Mouse (Mus musculus): ENCODE data around the gene Nfkbib. TPM values are rescaled to one million over a fixed set of nuclear protein-coding genes. Genes with fewer than 3 reads are reported as not detected.

The Nfkbib gene
- polyA plus RNA-seq, 1 experiment, result 134 TPM

DNA sequence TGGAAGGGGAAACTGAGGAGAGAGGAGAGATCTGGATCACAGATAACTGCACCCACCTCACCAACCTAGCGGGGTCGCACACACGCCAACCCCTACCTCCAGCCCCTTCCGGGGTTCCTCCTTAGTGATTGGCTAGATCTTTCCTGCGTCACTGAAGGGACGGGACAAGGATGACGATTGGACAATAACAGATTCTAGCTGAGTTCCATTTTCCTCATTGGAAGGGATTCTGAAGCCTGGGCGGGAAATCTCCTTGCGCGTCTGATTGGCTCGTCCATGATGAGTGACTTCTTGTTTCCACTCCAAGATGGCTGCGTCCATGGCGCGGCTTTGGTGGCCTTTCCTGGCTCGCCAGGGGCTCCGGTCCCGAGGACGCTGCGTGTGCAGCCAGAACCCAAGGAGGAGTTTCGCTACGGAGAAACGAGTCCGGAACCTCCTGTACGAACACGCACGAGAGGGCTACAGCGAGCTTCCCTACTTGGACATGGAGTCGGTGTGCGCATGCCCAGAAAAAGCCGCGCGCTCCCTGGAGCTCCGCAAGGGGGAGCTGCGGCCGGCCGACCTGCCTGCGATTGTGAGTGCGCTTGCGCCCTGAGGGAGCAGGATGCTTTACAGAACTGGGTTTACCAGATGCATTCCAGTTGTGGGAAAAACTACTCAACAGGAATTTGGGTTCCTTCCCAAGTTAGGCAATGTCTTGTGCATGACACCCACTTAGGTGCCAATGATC lies 25.4 kb downstream of the Nfkbib start, which contains the start of the genes Mrps12 and Sars2:
Mrps12 (minus strand) TSS at position 112 of the 730 bp plus-strand sequence.
Sars2 (plus strand) TSS at position 284 of the 730 bp plus-strand sequence.
- peak within 1 kb of the TSS; percentile 100 for H3K4me3 ChIP-seq (ENCODE audit: control insufficient read depth, low read depth, low read length)
- peak; percentile 82; the same call in 1 of the 2 replicates for TF ChIP-seq POLR2A (IDR thresholded peaks at IDR 0.05; ENCODE audit: control insufficient read depth, low read depth, low read length)
- TF ChIP-seq CTCF (IDR thresholded peaks at IDR 0.05; ENCODE audit: control insufficient read depth, insufficient read depth, insufficient replicate concordance, low read depth, low read length), result peak; percentile 66; the same call in 1 of the 2 replicates
- H3K36me3 ChIP-seq (ENCODE audit: control insufficient read depth, insufficient read depth, low read length), result no peaks in the 10 kb centered on the region
- H3K27ac ChIP-seq (ENCODE audit: control insufficient read depth, insufficient read depth, low read depth, low read length), result peak within 1 kb of the TSS; percentile 99
- no peaks in the 10 kb centered on the region for H3K27me3 ChIP-seq (ENCODE audit: control insufficient read depth, insufficient read depth, low read length)
- H3K4me1 ChIP-seq (ENCODE audit: control insufficient read depth, insufficient read depth, low read length), result peaks cover 9% of the 10 kb centered on the region

- H3K4me3 ChIP-seq (ENCODE audit: control insufficient read depth, low read depth, low read length), result peak overlapping the region; percentile 100
- H3K36me3 ChIP-seq (ENCODE audit: control insufficient read depth, insufficient read depth, low read length), result no peaks in the 10 kb centered on the region
- peak overlapping the region; percentile 99 for H3K27ac ChIP-seq (ENCODE audit: control insufficient read depth, insufficient read depth, low read depth, low read length)
- H3K27me3 ChIP-seq (ENCODE audit: control insufficient read depth, insufficient read depth, low read length), result no peaks in the 10 kb centered on the region
- H3K4me1 ChIP-seq (ENCODE audit: control insufficient read depth, insufficient read depth, low read length), result peaks cover 9% of the 10 kb centered on the region
- TF ChIP-seq POLR2A (IDR thresholded peaks at IDR 0.05; ENCODE audit: control insufficient read depth, low read depth, low read length) (no peak), CTCF (IDR thresholded peaks at IDR 0.05; ENCODE audit: control insufficient read depth, insufficient read depth, insufficient replicate concordance, low read depth, low read length) (no peak)
These were observed 26.0 kb downstream of the Nfkbib start for GRCm38 (mm10) chr7:28741368-28741708.

GRCm38 (mm10) chr7:28740949-28741348 lies 26.4 kb downstream of the Nfkbib start:
- peaks cover 9% of the 10 kb centered on the region for H3K4me1 ChIP-seq (ENCODE audit: control insufficient read depth, insufficient read depth, low read length)
- no peaks in the 10 kb centered on the region for H3K27me3 ChIP-seq (ENCODE audit: control insufficient read depth, insufficient read depth, low read length)
- TF ChIP-seq POLR2A (IDR thresholded peaks at IDR 0.05; ENCODE audit: control insufficient read depth, low read depth, low read length) (no peak), CTCF (IDR thresholded peaks at IDR 0.05; ENCODE audit: control insufficient read depth, insufficient read depth, insufficient replicate concordance, low read depth, low read length) (no peak)
- peak overlapping the region; percentile 100 for H3K4me3 ChIP-seq (ENCODE audit: control insufficient read depth, low read depth, low read length)
- H3K36me3 ChIP-seq (ENCODE audit: control insufficient read depth, insufficient read depth, low read length), result no peaks in the 10 kb centered on the region
- H3K27ac ChIP-seq (ENCODE audit: control insufficient read depth, insufficient read depth, low read depth, low read length), result peak overlapping the region; percentile 99

DNA sequence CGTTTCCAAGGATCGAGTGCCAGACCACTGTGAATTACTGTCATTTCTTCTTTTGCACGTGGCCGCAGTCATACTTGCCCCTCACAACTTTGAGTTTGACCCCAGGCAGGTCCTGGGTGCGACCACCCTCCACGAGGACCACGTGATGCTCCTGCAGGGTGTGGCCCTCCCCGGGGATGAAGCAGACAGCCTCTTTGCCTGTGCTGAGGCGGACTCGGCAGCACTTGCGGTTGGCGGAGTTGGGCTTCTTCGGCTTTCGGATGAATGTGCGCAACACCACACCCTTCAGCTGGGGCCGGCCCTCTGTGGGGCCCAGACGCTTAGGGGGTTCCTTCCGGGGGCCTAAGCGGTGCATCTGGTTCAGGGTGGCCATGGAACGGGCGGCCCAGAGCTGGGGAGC lies 27.5 kb downstream of the Nfkbib start:
- no peak for TF ChIP-seq POLR2A (IDR thresholded peaks at IDR 0.05; ENCODE audit: control insufficient read depth, low read depth, low read length)
- no peak for TF ChIP-seq CTCF (IDR thresholded peaks at IDR 0.05; ENCODE audit: control insufficient read depth, insufficient read depth, insufficient replicate concordance, low read depth, low read length)
- Histone ChIP-seq H3K27ac (ENCODE audit: control insufficient read depth, insufficient read depth, low read depth, low read length) (no peak overlapping the region), H3K27me3 (ENCODE audit: control insufficient read depth, insufficient read depth, low read length) (no peaks in the 10 kb centered on the region), H3K4me1 (ENCODE audit: control insufficient read depth, insufficient read depth, low read length) (peaks cover 14% of the 10 kb centered on the region), H3K4me3 (ENCODE audit: control insufficient read depth, low read depth, low read length) (peak overlapping the region; percentile 63), H3K36me3 (ENCODE audit: control insufficient read depth, insufficient read depth, low read length) (no peaks in the 10 kb centered on the region)

GRCm38 (mm10) chr7:28735701-28736100 lies 31.6 kb downstream of the Nfkbib start:
- no peak overlapping the region for H3K27ac ChIP-seq (ENCODE audit: control insufficient read depth, insufficient read depth, low read depth, low read length)
- TF ChIP-seq CTCF (IDR thresholded peaks at IDR 0.05; ENCODE audit: control insufficient read depth, insufficient read depth, insufficient replicate concordance, low read depth, low read length) (no peak), POLR2A (IDR thresholded peaks at IDR 0.05; ENCODE audit: control insufficient read depth, low read depth, low read length) (no peak)
- H3K4me3 ChIP-seq (ENCODE audit: control insufficient read depth, low read depth, low read length), result no peak overlapping the region
- H3K36me3 ChIP-seq (ENCODE audit: control insufficient read depth, insufficient read depth, low read length), result no peaks in the 10 kb centered on the region
- H3K27me3 ChIP-seq (ENCODE audit: control insufficient read depth, insufficient read depth, low read length), result no peaks in the 10 kb centered on the region
- peaks cover 19% of the 10 kb centered on the region for H3K4me1 ChIP-seq (ENCODE audit: control insufficient read depth, insufficient read depth, low read length)

GRCm38 (mm10) chr7:28733211-28733610 lies 34.1 kb downstream of the Nfkbib start:
- no peak for TF ChIP-seq POLR2A (IDR thresholded peaks at IDR 0.05; ENCODE audit: control insufficient read depth, low read depth, low read length)
- no peak for TF ChIP-seq CTCF (IDR thresholded peaks at IDR 0.05; ENCODE audit: control insufficient read depth, insufficient read depth, insufficient replicate concordance, low read depth, low read length)
- no peaks in the 10 kb centered on the region for H3K27me3 ChIP-seq (ENCODE audit: control insufficient read depth, insufficient read depth, low read length)
- H3K27ac ChIP-seq (ENCODE audit: control insufficient read depth, insufficient read depth, low read depth, low read length), result no peak overlapping the region
- H3K36me3 ChIP-seq (ENCODE audit: control insufficient read depth, insufficient read depth, low read length), result no peaks in the 10 kb centered on the region
- H3K4me3 ChIP-seq (ENCODE audit: control insufficient read depth, low read depth, low read length), result peak overlapping the region; percentile 73
- H3K4me1 ChIP-seq (ENCODE audit: control insufficient read depth, insufficient read depth, low read length), result peaks cover 17% of the 10 kb centered on the region

- no peaks in the 10 kb centered on the region for H3K27me3 ChIP-seq (ENCODE audit: control insufficient read depth, insufficient read depth, low read length)
- peaks cover 21% of the 10 kb centered on the region for H3K4me1 ChIP-seq (ENCODE audit: control insufficient read depth, insufficient read depth, low read length)
- peak overlapping the region; percentile 32; the same call in 1 of the 2 replicates for H3K27ac ChIP-seq (ENCODE audit: control insufficient read depth, insufficient read depth, low read depth, low read length)
- peak overlapping the region; percentile 73 for H3K4me3 ChIP-seq (ENCODE audit: control insufficient read depth, low read depth, low read length)
- TF ChIP-seq POLR2A (IDR thresholded peaks at IDR 0.05; ENCODE audit: control insufficient read depth, low read depth, low read length), result peak; percentile 30; the same call in 1 of the 2 replicates
- no peak for TF ChIP-seq CTCF (IDR thresholded peaks at IDR 0.05; ENCODE audit: control insufficient read depth, insufficient read depth, insufficient replicate concordance, low read depth, low read length)
- H3K36me3 ChIP-seq (ENCODE audit: control insufficient read depth, insufficient read depth, low read length), result no peaks in the 10 kb centered on the region
These were observed 34.8 kb downstream of the Nfkbib start for GRCm38 (mm10) chr7:28732341-28733142.
